Mouse (Mus musculus) lung, embryonic 15.5 days (tissue): ENCODE data around the gene Lrrc63. TPM values are rescaled to one million over a fixed set of nuclear protein-coding genes. Genes with fewer than 3 reads are reported as not detected.

Experiments
- ATAC-seq: fragments of 200-750 bp; cut with Nextera tagmentation; 2 replicates; pipeline ENCODE4 v1.8.0; 2017; ENCODE audit warnings: moderate number of reproducible peaks, borderline replicate concordance; ENCODE audit not compliant: low FRiP score, low TSS enrichment; ENCODE audit errors: extremely low read depth
- H3K27ac ChIP-seq: fragments of 300-500 bp; sonication (generic); 2 replicates; pipeline ENCODE4 v1.5.1; 2015; ENCODE audit warnings: moderate library complexity, mild to moderate bottlenecking, inconsistent platforms
- H3K27me3 ChIP-seq: fragments of 300-500 bp; sonication (generic); 2 replicates; pipeline ENCODE4 v1.6.1; 2015; ENCODE audit warnings: inconsistent platforms
- H3K36me3 ChIP-seq: fragments of 300-500 bp; sonication (generic); 2 replicates; pipeline ENCODE4 v1.6.1; 2015; ENCODE audit warnings: inconsistent platforms
- H3K4me1 ChIP-seq: fragments of 300-500 bp; sonication (generic); 2 replicates; pipeline ENCODE4 v1.6.1; 2015; ENCODE audit warnings: inconsistent platforms
- H3K4me2 ChIP-seq: fragments of 300-500 bp; sonication (generic); 2 replicates; pipeline ENCODE4 v1.6.1; 2015; ENCODE audit warnings: inconsistent platforms, mild to moderate bottlenecking, moderate library complexity
- H3K4me3 ChIP-seq: fragments of 300-500 bp; sonication (generic); 2 replicates; pipeline ENCODE4 v1.5.1; 2015; ENCODE audit warnings: mild to moderate bottlenecking, inconsistent platforms
- H3K9ac ChIP-seq: fragments of 300-500 bp; sonication (generic); 2 replicates; pipeline ENCODE4 v1.6.1; 2015; ENCODE audit warnings: inconsistent platforms
- H3K9me3 ChIP-seq: fragments of 300-500 bp; sonication (generic); 2 replicates; pipeline ENCODE4 v1.6.1; 2016; ENCODE audit warnings: inconsistent platforms
- WGBS: fragments of 180-500 bp; shearing (Covaris S2); methylation state at CpG from one replicate; pipeline ENCODE4 v1.1.7; 2015; 5-methylcytosine and 5-hydroxymethylcytosine counted together
- polyA plus RNA-seq: library from polyadenylated mRNA; unstranded; fragments of >200 nt; fragmentation: Nextera tagmentation; extraction: Ambion mirVana; gene quantifications from 2 replicates; pipeline ENCODE4 v1.2.1, GENCODE M21; 2015

Lrrc63 gene
- polyA plus RNA-seq, 1 experiment from 2014 or later, result not detected

DNA sequence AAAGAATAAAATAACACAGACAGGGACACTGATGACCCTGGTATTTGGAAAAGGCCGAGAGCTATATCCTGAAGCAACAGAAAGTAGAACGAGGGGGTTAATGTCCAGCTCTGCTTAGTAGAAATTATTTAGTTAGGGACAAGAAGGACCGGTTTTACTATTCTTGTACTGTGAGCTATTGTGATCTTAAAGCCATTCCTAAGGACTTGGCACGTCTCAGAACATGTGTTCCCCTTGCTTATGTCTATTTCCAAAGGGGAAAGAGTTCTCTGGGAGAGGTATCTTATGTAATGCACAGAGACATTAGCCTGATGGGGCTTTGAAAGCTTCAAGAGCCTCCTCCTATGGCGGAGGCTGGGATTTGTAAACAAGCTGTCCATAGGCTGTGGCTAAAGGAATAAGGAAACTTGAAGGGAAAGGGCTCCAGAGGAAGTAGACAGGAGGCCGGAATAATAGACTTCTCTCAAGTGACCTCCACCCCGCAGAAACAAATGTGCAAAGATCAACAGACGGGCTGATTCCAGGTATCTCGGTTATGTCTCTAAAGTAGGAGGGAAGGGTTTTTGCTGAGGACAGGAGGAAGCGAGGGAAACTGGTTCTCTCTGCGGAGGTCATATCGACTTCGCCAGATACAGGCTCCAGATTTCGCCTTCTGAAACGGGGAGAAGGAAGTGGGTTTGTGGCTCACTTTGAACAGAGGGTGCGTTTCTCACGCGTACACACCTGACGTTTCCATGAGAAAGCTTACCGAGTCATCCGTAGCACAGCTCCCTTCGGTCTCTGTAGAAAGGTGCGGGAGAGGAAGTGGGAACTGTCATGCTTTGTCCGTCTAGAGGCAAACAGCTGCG, 5.7 kb upstream of the Lrrc63 start:
- WGBS, result 38% methylated on average over 25 of the region's 25 CpGs
- peaks cover 13% of the 10 kb centered on the region; the same call in 1 of the 2 replicates for H3K4me1 ChIP-seq
- H3K27ac ChIP-seq, result peak overlapping the region; percentile 76
- no peaks in the 10 kb centered on the region for H3K27me3 ChIP-seq
- peak overlapping the region; percentile 52 for H3K4me2 ChIP-seq
- peak overlapping the region; percentile 20; the same call in 1 of the 2 replicates for H3K9ac ChIP-seq
- no peaks in the 10 kb centered on the region for H3K36me3 ChIP-seq
- H3K4me3 ChIP-seq, result peak overlapping the region; percentile 40
- ATAC-seq, result peak; percentile 43; the same call in 1 of the 2 replicates
- no peaks in the 10 kb centered on the region for H3K9me3 ChIP-seq

DNA sequence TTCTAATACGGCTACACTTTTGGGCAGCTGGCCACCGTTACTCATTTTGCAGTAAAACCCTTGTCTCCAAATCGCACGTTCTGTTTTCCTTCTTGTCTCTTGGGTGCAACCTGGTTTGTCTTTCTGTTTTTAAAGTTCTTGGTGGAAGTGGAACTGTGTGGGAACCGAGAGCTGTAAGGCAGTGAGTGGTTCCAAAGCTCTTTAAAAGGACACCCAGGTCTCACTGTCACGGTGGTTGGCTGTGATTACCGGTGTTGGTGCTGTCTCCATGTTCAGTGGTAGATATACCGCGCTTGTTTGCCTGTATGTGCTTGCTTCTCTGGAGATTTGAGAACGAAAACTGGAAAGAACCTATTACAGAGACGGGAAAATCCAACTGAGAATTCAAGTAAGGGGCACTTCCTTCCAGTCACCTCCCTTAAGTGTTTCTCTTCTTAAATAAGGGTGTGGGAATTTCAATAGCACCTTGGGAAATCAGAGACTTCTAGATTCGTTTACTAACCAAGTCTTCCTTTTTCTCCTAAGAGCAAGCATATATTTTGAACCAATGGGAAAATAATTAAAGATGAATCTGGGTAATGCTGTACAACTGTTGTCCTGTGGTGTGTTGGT, 749 bp upstream of the Lrrc63 start:
- no peak for ATAC-seq
- H3K27me3 ChIP-seq, result no peaks in the 10 kb centered on the region
- H3K27ac ChIP-seq, result 0 out of 2 replicates have a peak overlapping the region, but pooled peaks have one; percentile 27
- H3K9ac ChIP-seq, result peak overlapping the region; percentile 1; the same call in 1 of the 2 replicates
- no peaks in the 10 kb centered on the region for H3K9me3 ChIP-seq
- no peaks in the 10 kb centered on the region for H3K36me3 ChIP-seq
- H3K4me2 ChIP-seq, result peak overlapping the region; percentile 94
- H3K4me3 ChIP-seq, result peak overlapping the region; percentile 66
- WGBS, result 2% methylated on average over 12 of the region's 12 CpGs
- H3K4me1 ChIP-seq, result peaks cover 26% of the 10 kb centered on the region; the same call in 1 of the 2 replicates

DNA sequence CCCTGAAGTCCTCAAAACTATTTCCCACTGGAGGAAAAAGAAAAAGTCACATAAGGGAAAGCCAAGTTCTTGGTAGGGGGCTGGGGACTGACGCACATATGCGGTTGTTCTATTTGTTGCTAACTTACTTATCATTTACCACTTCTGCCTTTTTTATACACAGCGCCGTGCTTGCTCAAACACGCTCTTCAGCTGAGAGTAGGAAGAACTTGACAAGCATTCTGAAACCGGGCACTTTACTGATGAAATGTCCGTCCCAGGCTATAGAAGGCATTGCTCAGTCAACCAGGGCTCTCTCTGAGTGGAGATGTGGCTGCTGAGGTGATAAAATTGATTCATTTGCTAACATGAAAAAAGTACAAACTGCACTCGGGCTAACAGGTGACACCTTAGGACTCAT, 9.0 kb downstream of the Lrrc63 start:
- Histone ChIP-seq H3K4me1 (no peaks in the 10 kb centered on the region), H3K27me3 (no peaks in the 10 kb centered on the region), H3K9me3 (no peaks in the 10 kb centered on the region), H3K4me2 (no peak overlapping the region), H3K27ac (no peak overlapping the region), H3K4me3 (no peak overlapping the region), H3K36me3 (no peaks in the 10 kb centered on the region), H3K9ac (no peak overlapping the region)
- 65% methylated on average over 8 of the region's 8 CpGs for WGBS
- ATAC-seq, result no peak

DNA sequence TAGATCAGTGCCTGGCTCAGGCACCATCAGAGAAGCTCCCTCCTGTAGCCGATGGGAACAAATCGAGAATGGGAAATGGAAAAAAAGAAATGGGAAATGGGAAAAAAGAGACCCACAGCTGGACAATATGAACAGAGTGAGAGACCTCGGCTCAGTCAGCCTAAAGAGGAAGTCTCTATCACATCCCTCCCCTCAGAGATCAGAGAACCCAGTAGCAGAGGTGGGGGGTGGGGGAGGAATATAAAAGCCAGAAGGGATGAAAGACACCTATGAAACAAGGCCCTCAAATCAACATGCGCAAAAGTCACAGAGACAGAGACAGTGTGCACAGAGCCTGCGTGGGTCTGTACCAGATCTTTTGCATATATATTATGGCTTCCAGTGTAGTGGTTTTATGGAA, 27.7 kb downstream of the Lrrc63 start:
- no peak overlapping the region for H3K4me3 ChIP-seq
- WGBS, result 86% methylated on average over 5 of the region's 5 CpGs
- no peak overlapping the region for H3K9ac ChIP-seq
- no peaks in the 10 kb centered on the region for H3K27me3 ChIP-seq
- H3K4me2 ChIP-seq, result no peak overlapping the region
- H3K4me1 ChIP-seq, result no peaks in the 10 kb centered on the region
- no peak for ATAC-seq
- H3K27ac ChIP-seq, result no peak overlapping the region
- H3K36me3 ChIP-seq, result no peaks in the 10 kb centered on the region
- no peaks in the 10 kb centered on the region for H3K9me3 ChIP-seq

DNA sequence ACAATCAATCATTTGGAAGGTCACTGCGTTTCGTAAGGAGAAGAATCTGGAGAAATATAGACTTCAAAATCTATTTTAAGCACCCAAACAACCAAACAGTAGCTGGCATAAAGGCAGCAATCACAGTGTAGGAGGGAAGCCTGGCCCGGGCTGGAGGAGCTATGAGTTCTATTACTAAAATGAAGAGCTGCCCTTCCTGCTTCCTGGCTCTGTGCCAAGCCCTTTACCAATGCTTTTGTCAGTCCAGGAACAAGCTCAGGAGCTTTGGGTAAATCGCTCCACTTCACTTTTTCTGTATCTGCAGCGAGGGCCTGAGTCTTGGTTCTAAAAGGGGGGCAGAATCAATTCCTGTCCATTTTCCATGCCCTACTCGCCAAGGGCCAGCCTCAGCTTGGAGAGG, 52.7 kb downstream of the Lrrc63 start:
- H3K9me3 ChIP-seq, result no peaks in the 10 kb centered on the region
- no peak overlapping the region for H3K4me3 ChIP-seq
- H3K27ac ChIP-seq, result no peak overlapping the region
- H3K4me1 ChIP-seq, result no peaks in the 10 kb centered on the region
- H3K4me2 ChIP-seq, result no peak overlapping the region
- no peaks in the 10 kb centered on the region for H3K36me3 ChIP-seq
- H3K27me3 ChIP-seq, result no peaks in the 10 kb centered on the region
- WGBS, result 47% methylated on average over 6 of the region's 6 CpGs
- ATAC-seq, result no peak
- H3K9ac ChIP-seq, result no peak overlapping the region

DNA sequence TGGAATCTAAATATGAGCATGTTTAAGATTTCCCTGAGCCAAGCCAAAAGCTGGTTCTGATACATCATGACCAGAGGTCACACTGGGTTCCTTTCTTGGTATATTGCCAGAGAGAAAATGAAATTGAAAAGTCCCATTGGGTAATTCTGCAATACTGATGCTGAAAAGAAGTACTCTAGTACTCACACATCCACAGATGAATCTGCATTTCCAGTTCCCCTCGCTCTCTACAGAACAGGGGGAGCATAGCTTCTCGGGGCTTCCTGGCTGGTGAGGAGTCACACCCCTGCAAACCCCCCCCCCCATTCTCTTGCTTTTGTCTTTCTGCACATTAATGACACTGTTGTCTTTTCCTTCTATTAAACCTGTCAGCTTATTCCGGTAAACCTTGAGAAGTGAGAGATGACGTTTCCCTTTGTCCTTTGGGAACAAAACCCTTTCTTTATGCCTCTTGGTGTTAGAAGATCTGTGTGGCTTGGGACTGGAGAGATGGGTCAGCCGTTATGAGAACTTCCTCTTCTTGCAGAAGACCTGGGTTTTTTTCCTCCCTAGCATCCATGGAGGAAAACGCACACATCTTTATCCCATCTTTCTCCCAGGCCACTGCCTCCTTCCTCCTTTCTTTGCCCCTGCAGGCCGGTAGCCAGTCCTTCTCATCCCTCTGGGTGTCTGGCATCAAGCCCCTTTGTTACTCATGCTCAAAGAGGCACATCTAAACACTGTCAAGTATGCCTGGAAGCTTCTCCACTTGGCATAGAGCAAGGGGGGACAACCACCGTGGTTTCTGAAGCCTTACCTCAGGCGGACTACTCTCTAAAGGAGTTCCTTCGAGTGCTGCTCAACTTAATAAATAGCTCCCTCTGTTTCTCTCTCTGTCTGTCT, 55.1 kb downstream of the Lrrc63 start:
- 77% methylated on average over 10 of the region's 10 CpGs for WGBS
- no peaks in the 10 kb centered on the region for H3K36me3 ChIP-seq
- no peaks in the 10 kb centered on the region for H3K4me1 ChIP-seq
- H3K9ac ChIP-seq, result no peak overlapping the region
- H3K27me3 ChIP-seq, result no peaks in the 10 kb centered on the region
- no peak for ATAC-seq
- H3K4me2 ChIP-seq, result no peak overlapping the region
- no peaks in the 10 kb centered on the region for H3K9me3 ChIP-seq
- no peak overlapping the region for H3K27ac ChIP-seq
- H3K4me3 ChIP-seq, result no peak overlapping the region

DNA sequence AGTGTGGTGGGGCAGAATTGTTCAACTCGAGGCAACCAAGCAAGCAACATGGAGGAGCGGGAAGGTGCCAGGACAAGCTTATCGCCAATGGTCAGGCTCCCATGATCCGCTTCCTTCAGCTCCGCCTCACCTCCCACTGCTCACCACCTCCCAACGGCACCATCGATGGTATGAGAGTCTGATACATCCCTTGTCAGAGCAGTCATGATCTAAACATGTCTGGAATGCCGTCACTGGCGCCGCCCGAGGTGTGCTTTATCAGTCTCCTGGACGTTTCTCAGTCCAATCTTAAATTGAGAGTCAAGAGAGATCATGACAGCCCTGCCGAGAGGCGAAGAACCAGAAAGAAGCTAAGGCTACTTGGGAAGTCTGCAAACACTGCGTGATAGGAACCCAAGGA, 59.6 kb downstream of the Lrrc63 start:
- H3K9me3 ChIP-seq, result no peaks in the 10 kb centered on the region
- H3K36me3 ChIP-seq, result no peaks in the 10 kb centered on the region
- ATAC-seq, result no peak
- H3K4me2 ChIP-seq, result no peak overlapping the region
- no peak overlapping the region for H3K27ac ChIP-seq
- no peak overlapping the region for H3K4me3 ChIP-seq
- 73% methylated on average over 15 of the region's 15 CpGs for WGBS
- no peak overlapping the region for H3K9ac ChIP-seq
- H3K4me1 ChIP-seq, result no peaks in the 10 kb centered on the region
- no peaks in the 10 kb centered on the region for H3K27me3 ChIP-seq

DNA sequence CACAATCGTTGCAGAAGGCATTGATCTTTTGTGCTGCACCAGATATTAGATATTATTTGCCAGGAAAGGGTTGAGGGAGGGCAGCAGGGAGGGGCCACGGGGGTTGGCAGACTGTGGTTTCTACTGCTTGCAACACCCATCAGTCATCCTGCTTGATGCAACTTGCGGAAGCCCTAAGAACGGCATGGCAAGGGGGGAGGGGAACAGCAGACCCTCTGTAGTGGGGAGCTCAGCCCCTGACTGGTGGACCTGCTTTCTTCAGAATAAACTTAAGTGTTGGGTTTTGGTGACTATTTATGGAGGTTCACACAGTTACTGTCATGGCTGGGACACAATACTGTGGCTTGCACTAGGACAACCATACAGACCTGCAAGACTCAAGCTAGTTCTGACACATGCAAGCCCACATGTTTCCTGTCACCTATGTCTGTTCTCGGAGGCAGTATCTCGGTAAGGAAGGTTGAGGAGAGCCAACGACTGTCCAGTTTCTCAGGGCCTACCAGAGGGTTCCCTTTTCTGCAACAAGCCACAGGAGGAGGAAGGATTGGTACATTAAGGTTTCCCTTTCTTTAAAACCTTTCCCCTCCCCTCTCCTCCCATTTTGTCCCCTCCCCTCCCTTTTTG, 61.2 kb downstream of the Lrrc63 start:
- H3K4me1 ChIP-seq, result no peaks in the 10 kb centered on the region
- no peak overlapping the region for H3K4me3 ChIP-seq
- H3K27ac ChIP-seq, result no peak overlapping the region
- no peaks in the 10 kb centered on the region for H3K9me3 ChIP-seq
- WGBS, result 54% methylated on average over 7 of the region's 7 CpGs
- no peak overlapping the region for H3K4me2 ChIP-seq
- no peaks in the 10 kb centered on the region for H3K36me3 ChIP-seq
- H3K27me3 ChIP-seq, result no peaks in the 10 kb centered on the region
- no peak for ATAC-seq
- no peak overlapping the region for H3K9ac ChIP-seq

DNA sequence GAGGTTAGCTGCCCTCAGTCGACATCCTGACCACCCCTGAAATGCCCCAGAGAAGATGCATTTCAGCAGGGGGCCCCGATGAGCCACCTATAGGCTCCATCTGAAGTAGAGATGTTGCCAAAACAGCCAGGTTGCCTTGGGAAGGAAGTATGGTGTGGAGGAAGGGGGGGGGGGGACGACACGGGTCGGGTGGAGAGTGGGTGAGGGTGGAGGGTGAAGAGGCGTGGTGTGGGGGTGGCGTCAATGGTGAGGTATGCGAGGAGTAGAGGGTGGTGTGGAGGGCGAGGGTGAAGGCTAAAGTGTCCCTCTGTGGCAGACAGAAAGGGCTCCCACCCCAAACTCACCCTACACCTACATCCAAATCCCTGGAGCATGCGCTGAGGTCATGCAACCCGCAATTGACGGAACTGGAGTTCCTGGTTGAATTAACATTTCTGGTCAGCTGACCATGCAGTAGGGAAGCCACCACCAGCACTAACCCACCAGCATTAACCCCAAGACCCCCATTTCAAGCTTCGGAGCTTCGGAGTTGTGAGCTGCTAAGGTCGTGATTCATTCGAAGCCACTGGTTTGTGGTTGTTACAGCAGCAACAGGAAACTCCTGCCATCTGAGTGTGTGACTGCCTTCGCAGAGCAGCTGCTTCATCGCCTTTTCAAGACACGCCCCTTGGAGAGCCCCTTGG, 62.1 kb downstream of the Lrrc63 start:
- no peak for ATAC-seq
- Histone ChIP-seq H3K4me2 (peak overlapping the region; percentile 8; the same call in 1 of the 2 replicates), H3K27ac (no peak overlapping the region), H3K4me3 (no peak overlapping the region), H3K27me3 (no peaks in the 10 kb centered on the region), H3K36me3 (no peaks in the 10 kb centered on the region), H3K9ac (no peak overlapping the region), H3K4me1 (no peaks in the 10 kb centered on the region), H3K9me3 (no peaks in the 10 kb centered on the region)
- WGBS, result 75% methylated on average over 19 of the region's 19 CpGs

DNA sequence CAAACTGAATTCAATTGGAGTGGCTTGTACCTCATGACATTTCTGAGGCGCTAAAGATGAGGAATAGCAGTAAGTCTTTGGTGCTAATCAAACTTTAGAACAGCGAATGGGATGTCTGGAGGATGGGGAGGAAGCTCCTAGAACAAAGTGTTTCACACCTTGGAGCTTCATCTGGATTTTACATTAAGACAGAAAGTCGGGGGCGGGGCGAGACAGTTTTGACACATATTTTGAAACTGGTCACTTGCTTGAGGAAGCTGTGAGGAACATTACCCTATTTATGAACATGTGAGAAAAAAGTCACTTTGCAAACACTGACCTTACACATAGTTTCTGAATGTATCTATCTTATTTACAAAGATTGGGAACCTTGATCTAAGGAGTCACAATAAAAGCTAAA, 65.5 kb downstream of the Lrrc63 start:
- 90% methylated on average over 5 of the region's 5 CpGs for WGBS
- Histone ChIP-seq H3K27me3 (no peaks in the 10 kb centered on the region), H3K36me3 (no peaks in the 10 kb centered on the region), H3K4me3 (no peak overlapping the region), H3K4me2 (no peak overlapping the region), H3K27ac (no peak overlapping the region), H3K9me3 (no peaks in the 10 kb centered on the region), H3K4me1 (no peaks in the 10 kb centered on the region), H3K9ac (no peak overlapping the region)
- no peak for ATAC-seq

DNA sequence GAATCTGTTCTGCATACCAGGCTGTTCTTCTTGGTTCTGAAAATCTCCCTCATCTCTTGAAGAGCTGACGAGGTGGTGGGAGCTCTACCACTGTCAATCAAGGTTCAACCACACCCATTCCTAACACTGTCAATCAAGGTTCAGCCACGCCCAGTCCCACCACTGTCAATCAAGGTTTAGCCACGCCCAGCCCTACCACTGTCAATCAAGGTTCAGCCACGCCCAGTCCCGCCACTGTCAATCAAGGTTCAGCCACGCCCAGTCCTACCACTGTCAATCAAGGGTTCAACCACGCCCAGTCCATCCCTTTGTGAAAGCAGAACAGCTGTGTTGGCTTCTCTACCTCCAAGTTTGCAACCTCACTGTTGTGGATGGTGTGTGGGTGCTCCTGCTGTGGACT, 66.2 kb downstream of the Lrrc63 start:
- Histone ChIP-seq H3K36me3 (no peaks in the 10 kb centered on the region), H3K4me2 (no peak overlapping the region), H3K4me1 (no peaks in the 10 kb centered on the region), H3K9ac (no peak overlapping the region), H3K27me3 (no peaks in the 10 kb centered on the region), H3K9me3 (no peaks in the 10 kb centered on the region), H3K4me3 (no peak overlapping the region), H3K27ac (no peak overlapping the region)
- WGBS, result 77% methylated on average over 7 of the region's 7 CpGs
- ATAC-seq, result no peak
